Mouse (Mus musculus): ENCODE results near the gene Tmed9. TPM values are rescaled to one million over a fixed set of nuclear protein-coding genes. Genes with fewer than 3 reads are reported as not detected.

Tmed9 gene
- total and polyA plus RNA-seq, 3 experiments, result 88.2 to 196 (median 194) TPM

DNA sequence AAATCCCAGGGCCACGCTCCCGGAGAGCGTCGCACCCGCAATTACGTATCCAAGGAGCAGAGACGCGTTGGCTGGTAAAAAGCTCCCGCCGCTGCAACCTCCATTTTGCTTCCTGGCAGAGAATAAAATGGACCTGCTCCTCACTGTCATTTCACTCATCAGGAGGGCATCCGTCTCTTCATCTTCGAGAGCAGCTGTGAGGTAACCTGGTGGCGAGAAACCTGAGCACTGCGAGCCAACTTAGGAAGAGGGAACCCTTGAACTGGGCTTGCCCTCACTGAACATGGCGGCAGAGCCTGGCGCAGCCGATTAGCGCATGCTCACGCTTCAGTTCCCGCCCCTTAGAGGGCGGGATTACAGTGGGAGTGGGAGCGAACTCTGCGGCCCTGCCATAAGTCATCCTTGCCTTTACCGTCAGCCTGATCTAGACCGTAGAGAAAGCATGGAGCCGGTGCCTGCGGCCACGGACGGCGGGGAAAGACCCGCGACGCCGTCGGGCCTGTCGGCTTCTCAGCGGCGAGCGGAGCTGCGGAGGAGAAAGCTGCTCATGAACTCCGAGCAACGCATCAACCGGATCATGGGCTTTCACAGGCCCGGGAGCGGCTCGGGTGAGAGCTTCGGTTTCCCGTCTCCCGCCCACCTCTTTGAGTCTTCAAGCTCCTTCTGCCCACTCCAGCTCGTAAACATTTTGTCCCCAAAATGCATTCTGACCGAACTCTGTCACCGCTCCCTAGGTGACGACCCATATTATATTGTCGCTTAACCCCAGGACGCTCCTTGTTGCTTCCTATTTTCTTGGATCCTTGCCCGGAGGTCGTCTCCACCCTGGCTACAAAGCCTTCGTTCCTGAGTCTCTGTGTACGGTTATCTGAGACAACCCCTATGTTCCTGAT is 49.4 kb downstream of the Tmed9 start, which contains the start of gene Caml (continued):
- 0 out of 2 replicates have a peak, but pooled peaks have one; percentile 10 for TF ChIP-seq MEF2A (IDR thresholded peaks at IDR 0.05; ENCODE audit: borderline replicate concordance, low read depth, low read length)
- TF ChIP-seq NRF1 (IDR thresholded peaks at IDR 0.05; ENCODE audit: low read depth, low read length), result peak; percentile 94
- TF ChIP-seq ELF1 (IDR thresholded peaks at IDR 0.05; ENCODE audit: low read depth, low read length), result peak; percentile 32; the same call in 1 of the 2 replicates
- TF ChIP-seq NELFE (IDR thresholded peaks at IDR 0.05; ENCODE audit: low read depth, low read length), result peak; percentile 82
- TF ChIP-seq RCOR1 (conservative IDR thresholded peaks at IDR 0.05; ENCODE audit: low read depth, low read length), result peak; percentile 92
- TF ChIP-seq RAD21 (IDR thresholded peaks at IDR 0.05; ENCODE audit: low read depth, low read length), result no peak
- TF ChIP-seq ZC3H11A (IDR thresholded peaks at IDR 0.05; ENCODE audit: low read depth, low read length), result no peak
- TF ChIP-seq BHLHE40 (IDR thresholded peaks at IDR 0.05; ENCODE audit: low read depth, low read length), result no peak; the same call in 1 of the 2 replicates
- no peak for TF ChIP-seq UBTF (IDR thresholded peaks at IDR 0.05; ENCODE audit: low read depth, low read length)
- TF ChIP-seq HCFC1 (IDR thresholded peaks at IDR 0.05; ENCODE audit: low read depth, low read length), result peak; percentile 87
- TF ChIP-seq GABPA (IDR thresholded peaks at IDR 0.05; ENCODE audit: insufficient replicate concordance, low read depth, low read length), result no peak; the same call in 1 of the 2 replicates
- no peak for TF ChIP-seq JUND (conservative IDR thresholded peaks at IDR 0.05; ENCODE audit: low read depth, low read length)
- TF ChIP-seq CHD2 (IDR thresholded peaks at IDR 0.05; ENCODE audit: low read length), result no peak
- TF ChIP-seq EP300 (IDR thresholded peaks at IDR 0.05; ENCODE audit: low read length), result no peak
- peak; percentile 49; the same call in 1 of the 2 replicates for TF ChIP-seq ZMIZ1 (IDR thresholded peaks at IDR 0.05; ENCODE audit: low read depth, low read length)
- TF ChIP-seq IRF4 (IDR thresholded peaks at IDR 0.05; ENCODE audit: low read depth, low read length), result no peak
- TF ChIP-seq SIN3A (IDR thresholded peaks at IDR 0.05; ENCODE audit: low read length), result peak; percentile 75
- TF ChIP-seq PAX5 (IDR thresholded peaks at IDR 0.05; ENCODE audit: low read length), result no peak
- TF ChIP-seq CHD1 (IDR thresholded peaks at IDR 0.05; ENCODE audit: low read depth, low read length), result peak; percentile 40; the same call in 1 of the 2 replicates
- TF ChIP-seq MAFK (IDR thresholded peaks at IDR 0.05; ENCODE audit: insufficient replicate concordance, low read length), result no peak

DNA sequence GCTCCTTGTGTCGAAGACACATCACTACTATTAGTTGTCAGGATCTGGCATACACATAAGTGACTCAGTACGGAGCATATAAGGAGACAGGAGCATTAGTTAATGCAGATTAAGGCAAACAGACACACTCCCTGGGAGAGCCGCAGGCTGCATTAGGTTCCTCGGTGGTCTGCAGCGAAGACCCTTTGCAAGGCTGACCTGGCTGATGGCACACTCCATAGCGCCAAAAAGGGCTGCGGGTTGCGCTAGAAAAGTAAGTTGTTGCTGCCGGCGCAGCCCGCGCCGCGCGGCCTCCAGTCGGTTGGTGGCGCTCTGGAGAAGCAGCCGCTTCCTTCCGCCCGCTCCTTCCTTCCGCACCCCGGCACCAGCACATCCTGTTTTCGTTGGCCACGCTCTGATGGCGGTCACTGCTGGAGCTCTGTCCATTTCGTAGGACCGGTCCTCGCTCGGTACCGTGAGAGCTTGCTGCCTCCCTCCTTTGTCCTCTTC is 61.2 kb downstream of the Tmed9 start, which contains the start of gene Ddx46:
TSS of gene Ddx46 (plus strand) at position 389 of the 489 bp plus-strand sequence.
- Histone ChIP-seq H3K27ac (ENCODE audit: insufficient read depth, low read depth) (0 out of 2 replicates have a peak within 1 kb of the TSS, but pooled peaks have one; percentile 20), H3K27me3 (replicated peaks) (no peaks in the 10 kb centered on the region), H3K9ac (ENCODE audit: insufficient read depth, low read depth) (peak within 1 kb of the TSS; percentile 88), H3K79me2 (replicated peaks; ENCODE audit: control insufficient read depth, extremely low read depth, insufficient read depth, poor library complexity, severe bottlenecking) (peaks cover 33% of the 10 kb centered on the region), H3K4me2 (ENCODE audit: insufficient read depth, low read depth, poor library complexity, severe bottlenecking) (peak within 1 kb of the TSS; percentile 95), H3K4me1 (ENCODE audit: control insufficient read depth in 1 of 2, insufficient read depth in 2 of 2) (peaks cover 6 to 23% of the 10 kb centered on the region in 2 experiments; a peak in 3 of 4 replicates), H3K4me3 (replicated peaks in 1 of 3; ENCODE audit: low read depth in 2 of 3, low read length in 2 of 3, poor library complexity in 1 of 3) (peak within 1 kb of the TSS; percentile 95 to 98 (median 96)), H3K36me3 (replicated peaks in 1 of 2; ENCODE audit: control insufficient read depth in 1 of 2, insufficient read depth in 1 of 2, low read length in 1 of 2) (peaks cover 16 to 62% of the 10 kb centered on the region in 2 experiments), H3K9me3 (replicated peaks; ENCODE audit: low read length) (no peaks in the 10 kb centered on the region)
- peak; percentile 81 for DNase-seq (ENCODE audit: extremely low read depth)
- dilution Hi-C loops (cut with MboI; ENCODE audit: extremely low pct_ligation_motif_present, extremely low pct_unique_long_range_greater_than_20kb, low sequenced_read_pairs) (no loop called here), in situ Hi-C loops (cut with MboI; ENCODE audit: low pct_ligation_motif_present, low pct_unique_long_range_greater_than_20kb, low sequenced_read_pairs) (no loop called here)
- TF ChIP-seq MYC (IDR thresholded peaks at IDR 0.05; ENCODE audit: low read depth, low read length) (no peak), NELFE (IDR thresholded peaks at IDR 0.05; ENCODE audit: low read depth, low read length) (peak; percentile 91), PAX5 (IDR thresholded peaks at IDR 0.05; ENCODE audit: low read length) (no peak), MAZ (IDR thresholded peaks at IDR 0.05; ENCODE audit: low read depth, low read length) (0 out of 2 replicates have a peak, but pooled peaks have one; percentile 43), HCFC1 (IDR thresholded peaks at IDR 0.05; ENCODE audit: low read depth, low read length) (peak; percentile 94), POLR2AphosphoS2 (IDR thresholded peaks at IDR 0.05; ENCODE audit: low read depth, low read length) (peak; percentile 83), CHD2 (IDR thresholded peaks at IDR 0.05; ENCODE audit: low read length) (no peak), ZNF384 (IDR thresholded peaks at IDR 0.05; ENCODE audit: low read depth, low read length) (no peak), USF1 (IDR thresholded peaks at IDR 0.05; ENCODE audit: low read depth, low read length) (no peak), SMC3 (IDR thresholded peaks at IDR 0.05; ENCODE audit: low read depth, low read length) (no peak), CTCF (conservative IDR thresholded peaks at IDR 0.05 in 1 of 2, IDR thresholded peaks at IDR 0.05 in 1 of 2; ENCODE audit: low read depth in 2 of 2, low read length in 2 of 2) (peak; percentile 39 to 89), MEF2A (IDR thresholded peaks at IDR 0.05; ENCODE audit: borderline replicate concordance, low read depth, low read length) (peak; percentile 72), ZC3H11A (IDR thresholded peaks at IDR 0.05; ENCODE audit: low read depth, low read length) (no peak), MXI1 (IDR thresholded peaks at IDR 0.05; ENCODE audit: low read depth, low read length) (peak; percentile 78), KAT2A (IDR thresholded peaks at IDR 0.05; ENCODE audit: insufficient replicate concordance, low read length) (peak; percentile 87; the same call in 1 of the 2 replicates), ZKSCAN1 (IDR thresholded peaks at IDR 0.05; ENCODE audit: borderline replicate concordance, low read depth, low read length) (no peak), ELF1 (IDR thresholded peaks at IDR 0.05; ENCODE audit: low read depth, low read length) (peak; percentile 95), IRF4 (IDR thresholded peaks at IDR 0.05; ENCODE audit: low read depth, low read length) (peak; percentile 29), JUN (IDR thresholded peaks at IDR 0.05; ENCODE audit: insufficient read depth, low read depth, low read length) (no peak), JUND (conservative IDR thresholded peaks at IDR 0.05; ENCODE audit: low read depth, low read length) (no peak), TCF12 (IDR thresholded peaks at IDR 0.05; ENCODE audit: low read depth, low read length) (peak; percentile 94)

All from CH12.LX (cell line).